Mouse (Mus musculus) CD4-positive, CD25-positive, alpha-beta regulatory T cell, adult 4 months (primary cell): ENCODE results near the gene Ccdc182. TPM values are rescaled to one million over a fixed set of nuclear protein-coding genes. Genes with fewer than 3 reads are reported as not detected.

Experiments
- ATAC-seq: one replicate; pipeline ENCODE4 v1.8.0; 2017
- polyA plus RNA-seq, 2 experiments: library from polyadenylated mRNA; unstranded; fragments of 100-300 nt; shearing (Covaris generic); gene quantifications; one replicate each; pipeline ENCODE4 v1.2.1; 2017

Ccdc182 gene
- polyA plus RNA-seq, 2 experiments from 2014 or later: not detected

DNA sequence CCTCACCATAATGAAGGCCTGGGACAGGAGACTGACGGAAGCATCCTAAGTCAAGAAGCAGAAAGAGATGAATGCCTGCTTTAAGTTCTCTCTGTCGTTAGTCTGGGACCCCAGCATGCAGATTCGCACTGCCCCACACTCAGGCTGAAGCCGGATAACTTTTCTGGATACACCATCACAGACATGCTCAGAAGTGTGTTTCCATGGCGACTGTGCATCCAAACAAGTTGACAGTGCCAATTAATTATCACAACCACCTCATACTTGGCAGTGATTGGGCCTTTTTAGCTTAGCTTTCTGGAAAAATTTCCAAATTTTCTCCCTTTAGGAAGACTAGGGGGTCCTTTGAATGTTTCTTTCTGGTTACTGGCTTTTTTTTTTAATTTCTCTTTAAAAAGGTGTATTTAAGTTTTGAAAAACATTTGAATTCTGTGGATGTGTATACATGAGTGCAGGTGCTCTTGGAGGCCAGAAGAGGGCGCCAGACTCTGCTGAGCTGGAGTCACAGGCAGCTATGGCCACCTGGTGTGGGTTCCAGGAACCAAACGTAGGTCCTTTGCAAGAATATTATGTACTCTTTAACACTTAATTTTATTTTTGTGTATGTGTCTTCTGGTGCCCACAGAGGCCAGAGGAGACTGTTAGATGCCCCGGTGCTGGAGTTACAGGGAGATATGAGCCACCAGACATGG is 12.3 kb upstream of the Ccdc182 start:
- ATAC-seq: no peak

DNA sequence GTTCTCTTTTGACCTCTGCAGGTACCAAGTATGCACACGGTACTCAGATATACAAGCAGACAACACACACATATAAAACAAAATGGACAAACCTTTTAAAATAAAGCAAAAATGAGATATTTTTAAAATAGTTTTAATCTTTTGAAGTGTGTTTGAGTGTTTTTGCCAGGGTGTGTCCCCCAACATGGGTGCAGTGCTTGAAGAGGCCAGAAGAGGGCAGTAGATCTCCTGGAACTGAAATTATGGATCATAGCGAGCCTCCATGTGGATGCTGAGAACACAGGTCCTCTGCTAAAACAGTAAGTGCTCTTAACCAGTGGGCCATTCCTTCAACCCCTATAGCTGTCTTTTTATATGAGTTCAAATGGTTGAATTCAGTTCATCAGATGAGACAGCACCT is 11.3 kb upstream of the Ccdc182 start:
- no peak for ATAC-seq

DNA sequence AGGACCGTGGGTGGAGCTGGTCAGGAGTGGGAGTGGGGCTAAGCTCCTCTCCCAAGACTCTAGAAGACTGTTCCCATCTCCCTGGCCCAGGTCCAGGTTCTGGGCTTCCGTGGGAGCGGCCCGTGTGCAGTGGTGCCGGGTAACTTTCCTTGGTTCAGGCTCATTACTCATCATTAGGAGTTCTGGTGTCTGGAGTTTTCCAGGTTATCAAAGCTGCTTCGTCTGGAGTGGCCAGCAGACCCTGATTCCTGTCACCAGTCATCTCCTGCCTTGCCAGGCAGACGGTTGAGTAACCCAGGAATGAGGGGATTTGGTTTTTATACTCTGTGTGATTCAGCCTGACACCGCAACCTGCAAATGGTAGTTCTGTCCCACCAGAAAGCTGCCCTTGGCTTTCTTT is 7.8 kb upstream of the Ccdc182 start:
- ATAC-seq: no peak

DNA sequence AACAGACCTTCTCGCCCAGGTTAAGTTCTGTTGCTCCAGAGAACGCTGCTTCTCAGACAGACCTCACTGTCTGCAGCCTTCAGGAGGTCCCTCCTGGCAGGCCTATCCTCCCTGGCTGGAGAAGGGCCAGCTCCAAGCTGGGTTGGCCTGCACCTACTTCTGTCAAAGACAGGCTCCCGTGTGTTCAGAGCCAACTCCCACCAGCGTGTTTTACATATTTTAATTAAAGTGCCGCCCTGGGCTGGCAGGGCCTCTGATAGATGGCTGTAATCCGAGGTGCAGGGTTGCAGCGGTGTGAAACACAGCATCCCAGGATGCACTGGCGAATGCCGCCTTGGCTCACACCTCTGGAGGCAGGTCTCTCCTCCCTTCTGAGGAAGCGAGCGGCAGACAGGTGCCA is 5.5 kb upstream of the Ccdc182 start:
- ATAC-seq: no peak

DNA sequence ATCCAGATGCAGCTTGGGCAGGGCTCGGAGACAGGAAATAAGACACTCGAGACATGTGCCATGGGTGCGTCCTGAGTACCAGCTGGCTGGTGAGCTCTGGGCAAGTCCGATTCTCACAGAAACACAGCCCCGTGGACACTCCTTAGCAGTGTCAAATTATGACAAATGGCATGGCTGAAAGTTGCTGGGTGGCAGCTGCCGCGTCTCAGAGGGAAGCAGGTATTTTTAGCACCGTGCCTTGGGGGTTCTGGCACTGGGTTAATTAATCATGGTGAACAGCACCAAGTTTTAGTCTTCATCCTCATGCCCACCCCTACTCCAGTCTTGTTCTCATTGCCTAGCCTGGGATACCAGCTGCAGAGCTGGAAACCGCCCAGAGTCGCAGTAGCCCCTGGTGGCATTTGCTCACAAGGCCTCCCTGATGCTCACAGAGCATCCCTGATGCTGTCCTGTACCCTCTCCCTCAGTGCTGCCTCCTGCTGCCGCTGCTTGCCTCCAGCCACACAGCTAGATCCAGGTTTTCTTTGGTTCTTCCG is 5.0 kb upstream of the Ccdc182 start:
- ATAC-seq: no peak

DNA sequence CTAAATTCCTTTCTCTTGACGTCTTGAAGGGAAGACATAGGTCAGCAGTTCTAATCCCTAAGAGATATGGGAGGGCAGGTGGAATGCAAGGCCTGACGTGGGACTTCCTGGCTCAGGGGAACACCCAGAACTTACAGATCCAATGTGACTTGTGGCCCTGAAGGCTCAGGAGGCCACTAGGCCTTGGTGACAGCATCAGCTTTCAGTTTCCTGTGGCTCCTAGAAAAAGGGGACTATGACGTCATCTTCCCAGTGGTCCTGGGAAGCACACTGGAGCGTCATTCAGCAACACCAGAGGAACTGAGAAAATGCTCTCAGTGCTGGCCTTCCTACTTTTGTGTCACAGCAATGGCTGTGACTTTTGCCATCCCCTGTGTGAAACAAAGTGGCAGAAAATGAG is 2.6 kb upstream of the Ccdc182 start:
- ATAC-seq: no peak

DNA sequence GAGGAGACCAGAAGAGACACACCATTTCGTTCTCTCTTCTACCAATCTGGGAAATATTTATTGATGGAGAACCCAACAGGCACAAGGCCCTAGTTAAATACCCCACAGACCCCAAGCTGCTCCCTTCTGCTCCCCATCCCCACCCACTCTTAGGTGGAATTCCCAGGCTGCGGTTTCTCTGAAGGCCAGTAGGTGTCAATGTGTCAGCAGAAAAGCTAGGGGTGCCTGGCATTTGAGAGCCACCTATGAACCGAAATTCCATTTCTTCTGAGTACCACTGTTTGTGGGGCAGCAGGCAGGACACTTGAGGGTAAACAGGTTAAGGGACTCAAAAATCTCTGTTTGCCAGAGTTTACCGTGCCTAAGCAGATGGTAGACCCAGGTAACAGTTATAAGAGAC is 2.2 kb upstream of the Ccdc182 start:
- no peak for ATAC-seq

DNA sequence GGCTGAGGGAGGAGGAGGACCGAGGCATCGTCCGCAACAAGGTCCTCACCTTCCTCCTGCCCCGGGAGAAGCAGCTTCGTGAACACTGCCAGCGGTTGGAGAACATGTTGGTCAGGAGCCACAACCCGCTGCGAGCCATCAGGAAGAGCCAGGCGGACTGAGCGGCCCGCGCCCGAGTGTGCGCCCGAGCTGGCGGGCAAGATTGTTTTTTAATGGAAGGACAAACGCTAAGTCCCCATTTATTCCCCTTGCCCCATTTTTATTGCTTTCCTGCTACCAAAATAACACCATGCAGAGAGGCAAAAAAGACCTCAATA is 494 bp downstream of the Ccdc182 start:
- ATAC-seq: no peak

DNA sequence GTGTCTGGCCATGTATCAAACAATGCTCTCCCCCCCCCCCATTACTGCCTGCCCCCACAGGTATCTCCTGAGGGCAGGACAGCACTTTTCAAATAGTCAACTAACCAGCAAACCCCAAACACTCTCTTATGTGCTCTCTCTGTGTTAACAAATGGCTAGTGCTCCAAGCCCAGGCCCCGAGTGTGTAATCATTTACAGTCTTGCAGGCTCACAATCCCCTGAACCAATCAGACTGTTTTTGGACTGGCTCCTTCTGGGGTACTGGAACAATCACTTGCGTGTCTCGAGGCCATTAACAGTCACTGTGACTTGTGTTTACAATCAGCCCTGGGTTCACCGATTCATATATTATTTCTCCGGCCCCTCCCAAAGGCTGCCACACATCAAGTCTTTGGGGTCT is 1.4 kb downstream of the Ccdc182 start:
- ATAC-seq: no peak

DNA sequence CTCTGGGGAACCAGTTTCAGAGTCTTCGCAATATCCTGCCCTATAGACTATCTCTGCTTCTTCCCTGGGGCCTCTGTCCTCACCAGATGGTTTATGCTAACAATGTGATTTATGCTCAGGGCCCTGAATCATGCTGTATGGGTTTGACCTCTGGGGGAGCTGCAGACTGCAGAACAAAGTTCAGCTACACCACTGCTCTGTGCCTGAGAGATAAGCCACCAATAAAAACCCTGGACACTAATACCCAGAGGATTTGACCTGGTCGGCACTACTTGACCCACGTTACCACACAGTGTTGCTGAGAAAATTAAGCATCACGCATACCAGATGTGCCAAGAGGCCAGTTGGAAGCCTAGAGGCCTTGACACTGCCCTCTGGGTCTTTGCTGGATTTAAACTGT is 3.7 kb downstream of the Ccdc182 start:
- no peak for ATAC-seq

DNA sequence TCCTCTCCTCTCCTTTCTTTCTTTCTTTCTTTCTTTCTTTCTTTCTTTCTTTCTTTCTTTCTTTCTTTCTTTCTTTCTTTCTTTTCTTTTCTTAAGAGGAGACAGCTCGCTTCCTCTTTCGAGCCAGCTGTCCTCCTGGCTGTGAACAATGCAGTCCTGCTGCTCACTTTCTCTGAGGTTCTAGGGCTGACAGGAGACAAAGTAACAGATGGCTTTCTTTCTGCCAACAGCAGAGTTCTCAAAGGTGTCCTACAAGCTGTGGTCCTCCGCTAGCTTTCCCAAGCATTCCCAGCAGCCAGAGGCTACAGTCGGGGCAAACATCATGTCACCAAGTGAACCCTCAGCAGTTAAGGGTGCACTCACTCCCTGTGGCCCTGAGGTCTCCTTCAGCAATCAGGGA is 5.5 kb downstream of the Ccdc182 start:
- ATAC-seq: no peak

DNA sequence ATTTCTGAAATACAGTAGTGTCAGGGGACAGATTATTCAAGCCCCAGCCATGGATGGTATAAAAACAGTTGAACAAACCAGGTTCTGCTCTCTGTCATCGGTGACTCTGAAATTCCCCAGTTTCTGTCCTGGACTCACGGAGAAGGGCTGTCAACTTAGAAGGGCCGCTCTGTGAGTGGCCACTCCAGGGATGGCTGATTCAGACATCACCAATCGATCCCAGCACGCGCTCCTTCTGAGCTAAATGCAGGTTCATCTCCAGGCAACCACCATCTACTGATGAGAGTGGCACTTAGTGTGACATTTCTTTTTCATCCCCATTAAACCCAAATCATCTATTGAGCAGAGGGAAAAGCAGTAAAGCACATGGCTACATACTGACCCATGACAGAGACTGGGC is 7.8 kb downstream of the Ccdc182 start:
- ATAC-seq: no peak

DNA sequence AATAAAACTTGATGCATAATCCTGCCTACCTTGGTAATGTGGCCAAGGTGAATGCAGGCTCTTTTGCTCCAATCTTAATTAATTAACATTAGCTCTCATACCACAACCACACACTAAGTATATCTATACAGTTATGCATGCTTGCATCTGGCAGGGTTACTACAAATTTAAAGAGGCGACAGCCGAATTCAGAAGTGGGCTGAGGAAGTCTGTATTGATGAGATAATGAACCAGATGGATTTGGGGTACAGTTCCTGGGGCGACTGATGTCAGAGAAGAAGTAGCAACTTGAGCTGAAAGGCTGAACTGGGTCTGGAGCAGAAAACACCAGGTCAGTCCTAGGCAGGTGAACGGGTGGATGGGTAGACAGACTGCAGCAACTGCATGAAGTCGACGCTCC is 11.9 kb downstream of the Ccdc182 start:
- ATAC-seq: no peak

DNA sequence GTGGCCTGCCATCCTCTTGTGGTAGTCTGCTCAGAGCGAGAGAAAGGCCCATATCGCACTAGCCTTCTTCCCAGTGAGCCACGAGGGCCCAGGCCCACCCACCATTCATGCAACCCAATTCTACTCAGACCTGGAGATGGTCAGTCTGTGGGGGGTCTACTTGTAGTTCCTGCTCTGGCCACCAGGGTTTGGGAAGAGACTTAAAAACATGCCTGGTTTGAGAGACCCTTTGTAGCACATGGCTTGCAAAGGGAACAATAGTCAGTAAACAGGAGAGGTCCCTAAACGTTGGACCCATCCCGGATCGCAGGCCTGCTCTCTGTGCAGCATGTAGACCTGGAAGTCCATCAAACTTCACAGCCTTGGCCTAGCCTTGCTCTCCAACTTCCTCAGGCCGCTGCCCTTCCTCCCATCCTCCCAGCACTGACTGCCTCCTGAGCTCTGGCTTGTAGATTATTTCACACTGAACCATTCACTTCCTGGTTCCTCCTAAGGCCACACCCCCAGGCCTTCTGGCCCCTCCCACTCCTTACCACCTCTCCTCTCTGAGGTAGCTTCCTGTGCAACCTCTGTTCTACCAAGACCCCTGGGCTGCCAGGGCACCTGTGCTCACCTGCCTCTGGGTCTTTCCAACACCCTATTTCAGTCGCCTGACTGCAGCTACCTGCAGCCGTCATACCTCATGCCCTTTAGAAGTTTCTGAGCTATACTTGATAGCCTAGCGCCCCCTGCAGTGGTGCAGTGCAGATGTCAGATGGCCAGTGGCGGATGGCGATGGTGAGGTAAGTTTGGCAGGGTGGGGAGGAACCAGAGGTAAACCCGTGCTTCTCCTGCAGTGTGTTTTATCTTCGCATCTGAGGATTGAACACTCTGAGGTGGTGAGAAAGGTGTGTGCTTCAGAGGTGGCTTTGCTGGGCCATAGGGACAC is 14.0 kb downstream of the Ccdc182 start:
- no peak for ATAC-seq

DNA sequence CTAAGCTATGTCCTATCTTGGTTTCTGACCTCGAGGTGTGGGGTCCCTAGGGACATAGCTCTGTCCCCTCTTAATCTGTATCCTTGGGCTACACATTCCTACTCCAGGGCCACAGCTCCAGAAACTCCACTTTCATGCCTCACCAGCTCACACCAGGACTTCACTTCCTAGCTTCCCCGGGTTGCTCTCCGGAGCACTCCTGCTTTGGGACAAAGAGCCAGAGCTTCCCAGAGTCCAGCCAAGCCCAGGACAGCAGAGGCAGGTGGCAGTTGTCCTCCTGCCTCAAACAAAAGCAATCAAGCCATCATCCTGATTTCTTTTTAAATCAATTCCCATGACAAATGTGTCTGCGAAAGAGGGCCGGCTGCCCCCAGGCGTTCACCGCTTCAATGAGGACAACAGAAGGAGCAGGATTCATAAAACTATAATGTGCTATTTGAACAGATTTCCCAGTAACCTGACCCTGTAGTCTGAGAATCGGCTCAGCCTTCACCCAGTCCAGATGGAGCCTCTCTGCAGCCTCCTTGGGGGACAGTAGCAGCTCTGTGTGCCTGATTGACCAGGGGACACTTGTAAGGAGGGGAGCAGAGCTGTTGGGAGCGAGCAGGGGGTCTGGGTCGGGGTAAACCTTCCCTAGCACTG is 15.3 kb downstream of the Ccdc182 start:
- no peak for ATAC-seq

DNA sequence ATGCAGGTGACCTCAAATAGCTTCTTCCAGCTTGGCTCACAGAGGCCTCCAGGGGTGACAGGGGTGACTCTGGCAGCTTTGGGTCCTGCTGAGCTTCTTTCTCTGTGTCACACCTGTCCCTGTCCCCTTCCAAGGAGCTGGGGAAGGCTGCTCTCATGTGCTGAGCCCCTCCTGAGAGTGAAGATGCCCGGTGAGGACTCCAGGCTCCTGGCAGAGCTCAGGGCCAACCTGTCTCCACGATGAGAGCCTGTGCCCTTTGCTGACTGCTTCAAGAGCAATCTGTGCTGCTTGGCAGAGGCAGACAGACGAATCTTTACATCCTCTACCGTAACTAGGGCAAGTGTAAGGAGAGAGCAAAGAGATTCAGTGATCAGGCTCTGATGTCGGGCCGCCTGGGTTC is 16.9 kb downstream of the Ccdc182 start:
- ATAC-seq: no peak

DNA sequence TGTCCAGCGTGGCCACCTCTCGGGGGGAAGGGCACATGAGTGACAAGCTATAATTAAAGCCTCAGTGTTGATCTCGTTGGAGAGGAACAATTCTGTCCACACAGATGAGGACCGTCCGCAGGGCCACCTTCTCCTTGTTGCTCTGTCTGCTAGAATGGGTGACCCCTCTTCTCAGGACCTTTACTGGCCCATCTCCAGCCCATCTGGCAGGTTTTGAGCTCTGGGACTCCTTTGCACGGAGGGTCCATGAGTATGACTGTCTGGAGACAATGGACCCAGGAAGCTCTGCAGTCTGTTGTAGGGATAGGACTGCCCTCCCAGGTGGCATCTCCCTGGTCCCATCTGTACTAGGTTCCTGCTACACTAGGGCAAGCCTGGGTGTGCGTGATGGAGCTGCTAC is 17.7 kb downstream of the Ccdc182 start:
- ATAC-seq: no peak

DNA sequence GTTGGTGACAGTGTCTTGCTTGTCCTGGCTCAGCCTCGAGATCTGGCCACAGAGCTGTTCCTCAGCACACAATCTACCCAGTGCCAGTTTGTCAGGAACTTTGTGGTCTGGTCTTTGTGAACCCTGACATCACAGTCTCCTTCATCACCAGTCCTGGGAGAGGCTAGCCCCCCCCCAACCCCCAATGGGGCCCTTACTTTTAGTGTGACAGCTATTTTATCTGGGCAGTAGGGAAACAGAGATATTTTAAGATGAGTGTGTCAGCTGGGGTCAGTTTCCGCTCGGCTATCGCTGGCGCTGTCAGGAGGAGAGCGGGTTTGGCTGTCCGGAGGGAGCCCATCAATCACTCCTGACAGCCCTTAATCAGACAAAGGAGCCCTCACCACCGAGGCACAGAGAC is 19.7 kb downstream of the Ccdc182 start:
- ATAC-seq: no peak

DNA sequence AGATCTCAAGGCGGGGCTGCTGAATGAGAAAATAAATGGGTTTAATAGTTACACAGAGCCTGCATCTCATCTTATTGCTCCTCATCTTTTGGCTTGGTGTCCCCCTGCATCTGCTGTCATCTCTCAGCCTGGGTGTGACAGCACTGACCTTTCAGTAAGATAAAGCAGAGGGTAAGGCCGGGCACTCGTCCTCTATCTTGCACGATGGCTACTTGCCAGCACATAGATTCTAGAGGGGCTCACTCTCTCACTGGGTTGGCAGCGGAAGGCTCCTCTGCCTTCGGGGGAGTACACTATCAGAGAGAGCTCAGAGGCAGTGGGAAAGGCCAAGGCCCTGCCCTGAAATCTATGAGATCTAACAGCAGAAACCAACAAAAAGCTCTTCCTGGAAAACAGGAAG is 20.6 kb downstream of the Ccdc182 start:
- no peak for ATAC-seq

DNA sequence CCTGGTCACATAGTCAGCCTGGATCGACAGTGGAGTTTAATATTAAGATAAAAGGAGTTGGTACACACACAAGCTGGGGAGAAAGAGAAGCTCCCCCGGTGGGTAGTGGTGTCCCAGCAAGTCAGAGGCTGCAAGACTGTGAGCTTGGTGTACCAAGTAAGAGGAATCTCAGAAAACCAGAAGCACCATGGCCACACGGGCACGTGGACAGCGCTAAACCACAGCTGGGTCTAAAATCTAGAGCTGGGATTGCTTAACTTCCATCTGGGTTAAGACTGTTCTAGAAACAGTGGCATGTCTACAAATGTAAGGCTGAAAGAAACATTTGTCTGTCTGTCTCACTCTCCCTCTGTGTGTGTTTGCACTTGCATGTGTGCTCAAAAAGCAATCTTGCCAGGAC is 21.5 kb downstream of the Ccdc182 start:
- no peak for ATAC-seq

DNA sequence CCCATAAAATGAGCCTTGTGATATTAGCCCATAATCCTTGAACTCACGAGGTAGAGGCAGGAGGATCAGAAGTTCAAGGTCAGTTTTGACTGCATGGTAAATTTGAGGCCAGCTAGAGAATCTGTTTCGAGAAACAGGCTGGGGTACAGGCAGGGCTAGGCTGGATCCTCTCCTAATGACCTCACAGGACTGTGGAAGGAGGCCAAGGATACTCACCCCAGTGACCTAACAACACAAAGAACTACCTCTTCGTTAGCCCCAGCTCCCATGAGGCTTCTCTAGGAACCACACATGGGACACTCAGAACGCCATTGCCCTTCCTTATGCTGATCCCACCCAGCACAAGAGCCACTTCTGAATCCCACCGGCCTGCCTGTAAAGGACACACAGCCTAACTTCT is 25.0 kb downstream of the Ccdc182 start:
- no peak for ATAC-seq

DNA sequence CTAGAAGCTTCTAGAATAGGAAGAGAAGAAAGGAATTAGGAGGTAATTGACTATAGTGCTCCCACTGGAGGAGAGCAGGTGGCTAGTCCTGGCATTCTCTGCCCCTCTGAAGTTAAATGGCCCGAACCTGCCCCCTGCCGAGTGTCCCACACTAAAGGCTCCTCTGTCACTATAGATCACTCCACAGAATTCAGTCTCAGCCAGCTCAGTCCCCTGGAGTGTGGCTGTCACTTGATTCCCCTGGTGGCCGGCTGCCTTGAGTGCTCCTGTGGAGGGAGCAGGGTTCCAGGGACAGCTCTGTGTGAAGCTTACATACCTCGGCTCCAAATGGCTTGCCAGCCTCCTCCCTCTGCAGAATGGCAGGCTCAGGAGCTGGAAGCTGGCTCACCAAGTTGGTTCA is 33.2 kb downstream of the Ccdc182 start:
- no peak for ATAC-seq

DNA sequence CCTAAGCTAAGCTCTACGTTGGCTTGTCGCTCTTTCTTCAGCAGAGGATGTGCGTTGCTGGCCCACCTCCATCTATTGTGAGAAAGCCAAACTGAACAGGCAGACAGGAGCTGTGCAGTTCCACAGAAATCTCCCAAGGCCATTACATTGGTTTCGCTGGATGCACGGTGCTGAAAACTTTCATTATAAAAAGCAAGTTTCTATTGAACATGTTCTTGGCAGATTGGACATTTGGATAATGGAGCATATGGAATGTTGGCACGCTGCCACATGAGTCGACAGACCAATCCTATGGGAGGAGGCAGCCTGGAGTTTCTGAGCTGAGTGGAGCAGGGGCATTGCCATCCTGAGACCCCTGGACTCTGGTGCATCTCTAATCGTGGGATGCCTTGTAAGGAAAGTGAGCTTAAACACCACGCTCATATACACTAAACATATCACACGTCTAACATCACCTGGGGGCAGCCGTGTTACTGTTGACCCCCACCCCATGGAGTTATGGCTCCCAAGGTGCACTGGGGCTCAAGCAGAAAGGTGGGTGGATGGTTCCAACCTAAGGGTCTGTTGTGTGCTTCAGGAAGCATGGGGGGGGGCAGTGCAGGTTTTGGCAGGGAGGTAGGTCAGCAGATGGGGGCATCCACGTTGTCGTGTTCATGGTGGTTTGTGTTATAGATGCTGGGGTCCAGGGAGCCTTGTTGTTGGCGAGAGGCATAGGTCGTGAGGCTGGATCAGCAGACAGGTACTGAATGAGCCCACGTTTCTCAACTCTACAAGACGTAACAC is 35.1 kb downstream of the Ccdc182 start:
- no peak for ATAC-seq
